Mouse (Mus musculus) brain, adult 10 weeks (tissue): Measurements from ENCODE around the gene Fkbp7. TPM values are rescaled to one million over a fixed set of nuclear protein-coding genes. Genes with fewer than 3 reads are reported as not detected.

Experiments
- polyA plus RNA-seq: library from polyadenylated mRNA; stranded (reverse); fragments of 350-450 nt; fragmentation: Illumina TruSeq; extraction: RNeasy Lipid Tissue Mini Kit (QIAGEN cat#74804); gene quantifications from one replicate; pipeline ENCODE4 v1.2.3, GENCODE M21; 2015; ENCODE audit warnings: low read depth, low replicate concordance

The Fkbp7 gene
- 7.1 TPM for polyA plus RNA-seq

GRCm38 (mm10) chr2:76672966-76673392, at the start of gene Fkbp7:
Fkbp7 (minus strand) TSS chr2:76673116.

GRCm38 (mm10) chr2:76674725-76675427, 2.0 kb upstream of the Fkbp7 start, which contains the start of gene Plekha3:
Plekha3 (plus strand) TSS chr2:76675281.

GRCm38 (mm10) chr2:76647883-76648570, 24.9 kb downstream of the Fkbp7 start, which contains the start of the genes Prkra and Pjvk:
Prkra (minus strand) TSS chr2:76648015.
Pjvk (plus strand) TSS chr2:76648476.

Other genes starting within 250 kb of the Fkbp7 start
- 33.9 TPM for gene Prkra, start 25.1 kb downstream of the Fkbp7 start, polyA plus RNA-seq
- not detected for gene Pjvk, start 24.6 kb downstream of the Fkbp7 start, polyA plus RNA-seq
- gene Plekha3, start 2.2 kb upstream of the Fkbp7 start, polyA plus RNA-seq, result 35.8 TPM